Mouse (Mus musculus) spleen, adult 18-20 months (tissue): ENCODE measurements around the gene Foxj3.
"Not testable (repeated sequence)": the region's sequence is repeated elsewhere in the genome, so short reads cannot be mapped to it uniquely, and the experiment has no call there.

ENCODE experiments used
- DNase-seq, 2 experiments: peaks; one replicate each; pipeline ENCODE4 v3.0.0; 2022; ENCODE audit warnings: mixed read lengths in 2 of 2

Gene Foxj3

GRCm38 (mm10) chr4:119574504-119574903 lies 37.7 kb downstream of the Foxj3 start:
- DNase-seq = no peak

- no peak for DNase-seq
Observed at GRCm38 (mm10) chr4:119575459-119575858, 38.7 kb downstream of the Foxj3 start.

- DNase-seq = no peak
Observed at GRCm38 (mm10) chr4:119588037-119588436, 51.2 kb downstream of the Foxj3 start.

- no peak for DNase-seq
Observed at GRCm38 (mm10) chr4:119589423-119589822, 52.6 kb downstream of the Foxj3 start.

GRCm38 (mm10) chr4:119590027-119590426 lies 53.2 kb downstream of the Foxj3 start:
- no peak for DNase-seq

GRCm38 (mm10) chr4:119592479-119592878 lies 55.7 kb downstream of the Foxj3 start:
- no peak for DNase-seq

- no peak for DNase-seq
Observed at GRCm38 (mm10) chr4:119594331-119594730, 57.5 kb downstream of the Foxj3 start.

- DNase-seq = no peak
Observed at GRCm38 (mm10) chr4:119599605-119600004, 62.8 kb downstream of the Foxj3 start.

GRCm38 (mm10) chr4:119609488-119609887 lies 72.7 kb downstream of the Foxj3 start:
- no peak for DNase-seq

GRCm38 (mm10) chr4:119614078-119614477 lies 77.3 kb downstream of the Foxj3 start:
- no peak for DNase-seq

GRCm38 (mm10) chr4:119614724-119615123 lies 77.9 kb downstream of the Foxj3 start:
- DNase-seq = no peak

GRCm38 (mm10) chr4:119626081-119626645 lies 89.4 kb downstream of the Foxj3 start:
- no peak for DNase-seq

GRCm38 (mm10) chr4:119626876-119627275 lies 90.1 kb downstream of the Foxj3 start:
- DNase-seq = no peak

- DNase-seq = no peak
Observed at GRCm38 (mm10) chr4:119627317-119627716, 90.5 kb downstream of the Foxj3 start.

- DNase-seq = not testable (repeated sequence)
Observed at GRCm38 (mm10) chr4:119628363-119628762, 91.6 kb downstream of the Foxj3 start.

- peak in 1 of 2 experiments; percentile 29 for DNase-seq
Observed at GRCm38 (mm10) chr4:119631115-119631919, 94.5 kb downstream of the Foxj3 start.

GRCm38 (mm10) chr4:119632721-119633120 lies 95.9 kb downstream of the Foxj3 start:
- no peak for DNase-seq

GRCm38 (mm10) chr4:119633342-119633741 lies 96.5 kb downstream of the Foxj3 start:
- DNase-seq = no peak

- DNase-seq = no peak
Observed at GRCm38 (mm10) chr4:119633948-119634347, 97.1 kb downstream of the Foxj3 start.

GRCm38 (mm10) chr4:119634908-119635660 lies 98.3 kb downstream of the Foxj3 start:
- no peak for DNase-seq

GRCm38 (mm10) chr4:119635686-119636085 lies 98.9 kb downstream of the Foxj3 start:
- DNase-seq = no peak

GRCm38 (mm10) chr4:119636731-119637130 lies 99.9 kb downstream of the Foxj3 start:
- DNase-seq = no peak

GRCm38 (mm10) chr4:119637176-119637845 lies 100.5 kb downstream of the Foxj3 start, which contains the start of gene Guca2a:
Gene Guca2a, plus strand, starts transcription at chr4:119637704.
- no peak for DNase-seq
